Mouse (Mus musculus): ENCODE data around the gene Hrh1. TPM values are rescaled to one million over a fixed set of nuclear protein-coding genes. Genes with fewer than 3 reads are reported as not detected.

Gene Hrh1
- polyA plus RNA-seq, 1 experiment from 2014 or later: not detected

GRCm38 (mm10) chr6:114411913-114412312 lies 14.2 kb downstream of the Hrh1 start:
- Histone ChIP-seq H3K36me3 (ENCODE audit: control insufficient read depth, insufficient read depth) (no peaks in the 10 kb centered on the region), H3K9me3 (replicated peaks; ENCODE audit: control insufficient read depth, low read length) (no peaks in the 10 kb centered on the region), H3K27me3 (ENCODE audit: control insufficient read depth, insufficient read depth, low read depth, low read length) (no peaks in the 10 kb centered on the region), H3K27ac (ENCODE audit: low read length) (no peak overlapping the region), H3K4me1 (ENCODE audit: control insufficient read depth, low read depth, low read length) (no peaks in the 10 kb centered on the region), H3K4me3 (ENCODE audit: low read depth, low read length) (no peak overlapping the region), H3K9ac (ENCODE audit: low read depth, low read length) (no peak overlapping the region), H3K4me2 (ENCODE audit: low read depth, low read length) (no peak overlapping the region)
- no peak for ATAC-seq (ENCODE audit: low read depth)
- 38% methylated on average over 8 of the region's 8 CpGs for WGBS (ENCODE audit: insufficient replicate concordance)

- Histone ChIP-seq H3K36me3 (ENCODE audit: control insufficient read depth, insufficient read depth) (no peaks in the 10 kb centered on the region), H3K9ac (ENCODE audit: low read depth, low read length) (no peak overlapping the region), H3K27me3 (ENCODE audit: control insufficient read depth, insufficient read depth, low read depth, low read length) (no peaks in the 10 kb centered on the region), H3K4me1 (ENCODE audit: control insufficient read depth, low read depth, low read length) (no peaks in the 10 kb centered on the region), H3K4me3 (ENCODE audit: low read depth, low read length) (no peak overlapping the region), H3K9me3 (replicated peaks; ENCODE audit: control insufficient read depth, low read length) (no peaks in the 10 kb centered on the region), H3K4me2 (ENCODE audit: low read depth, low read length) (no peak overlapping the region), H3K27ac (ENCODE audit: low read length) (no peak overlapping the region)
- no peak for ATAC-seq (ENCODE audit: low read depth)
- 56% methylated on average over 8 of the region's 8 CpGs for WGBS (ENCODE audit: insufficient replicate concordance)
Observed at GRCm38 (mm10) chr6:114414510-114414909, 16.8 kb downstream of the Hrh1 start.

GRCm38 (mm10) chr6:114418037-114418436 lies 20.3 kb downstream of the Hrh1 start:
- WGBS (ENCODE audit: insufficient replicate concordance): 39% methylated on average over 2 of the region's 2 CpGs
- no peak for ATAC-seq (ENCODE audit: low read depth)
- H3K4me1 ChIP-seq (ENCODE audit: control insufficient read depth, low read depth, low read length): no peaks in the 10 kb centered on the region

DNA sequence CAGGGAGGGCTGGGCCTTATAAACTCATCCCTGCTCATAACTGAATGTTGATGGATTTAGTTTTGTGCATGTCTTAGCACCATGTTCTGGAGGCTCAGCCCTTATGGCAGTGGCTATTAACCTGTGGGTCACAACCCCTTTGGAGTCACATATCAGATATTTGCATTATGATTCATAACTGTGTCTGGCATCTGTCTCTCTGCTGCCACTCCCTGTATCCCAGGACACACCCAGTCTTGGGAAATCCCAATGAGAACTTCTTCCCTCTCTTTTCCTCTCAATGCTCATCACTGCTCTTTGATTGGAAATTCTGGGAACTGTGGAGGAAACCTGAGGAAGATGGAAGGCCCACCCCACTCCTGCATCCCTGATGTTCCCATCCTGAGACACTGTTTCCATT lies 23.3 kb downstream of the Hrh1 start:
- no peak overlapping the region for H3K4me3 ChIP-seq (ENCODE audit: low read depth, low read length)
- H3K27me3 ChIP-seq (ENCODE audit: control insufficient read depth, insufficient read depth, low read depth, low read length): no peaks in the 10 kb centered on the region
- no peaks in the 10 kb centered on the region for H3K9me3 ChIP-seq (replicated peaks; ENCODE audit: control insufficient read depth, low read length)
- H3K4me2 ChIP-seq (ENCODE audit: low read depth, low read length): no peak overlapping the region
- no peaks in the 10 kb centered on the region for H3K4me1 ChIP-seq (ENCODE audit: control insufficient read depth, low read depth, low read length)
- H3K36me3 ChIP-seq (ENCODE audit: control insufficient read depth, insufficient read depth): no peaks in the 10 kb centered on the region
- no peak for ATAC-seq (ENCODE audit: low read depth)
- no peak overlapping the region for H3K27ac ChIP-seq (ENCODE audit: low read length)
- no peak overlapping the region for H3K9ac ChIP-seq (ENCODE audit: low read depth, low read length)

More at GRCm38 (mm10) chr6:114418037-114418436, 20.3 kb downstream of the Hrh1 start:
- Histone ChIP-seq H3K9ac (ENCODE audit: low read depth, low read length) (no peak overlapping the region), H3K9me3 (replicated peaks; ENCODE audit: control insufficient read depth, low read length) (no peaks in the 10 kb centered on the region), H3K27me3 (ENCODE audit: control insufficient read depth, insufficient read depth, low read depth, low read length) (no peaks in the 10 kb centered on the region), H3K36me3 (ENCODE audit: control insufficient read depth, insufficient read depth) (no peaks in the 10 kb centered on the region), H3K4me2 (ENCODE audit: low read depth, low read length) (no peak overlapping the region), H3K27ac (ENCODE audit: low read length) (no peak overlapping the region), H3K4me3 (ENCODE audit: low read depth, low read length) (no peak overlapping the region)

- no peak overlapping the region for H3K9ac ChIP-seq (ENCODE audit: low read depth, low read length)
- no peak for ATAC-seq (ENCODE audit: low read depth)
- no peak overlapping the region for H3K4me2 ChIP-seq (ENCODE audit: low read depth, low read length)
- 59% methylated on average over 9 of the region's 9 CpGs for WGBS (ENCODE audit: insufficient replicate concordance)
- no peak overlapping the region for H3K4me3 ChIP-seq (ENCODE audit: low read depth, low read length)
- no peaks in the 10 kb centered on the region for H3K27me3 ChIP-seq (ENCODE audit: control insufficient read depth, insufficient read depth, low read depth, low read length)
- no peaks in the 10 kb centered on the region for H3K9me3 ChIP-seq (replicated peaks; ENCODE audit: control insufficient read depth, low read length)
- no peaks in the 10 kb centered on the region for H3K36me3 ChIP-seq (ENCODE audit: control insufficient read depth, insufficient read depth)
- no peaks in the 10 kb centered on the region for H3K4me1 ChIP-seq (ENCODE audit: control insufficient read depth, low read depth, low read length)
- no peak overlapping the region for H3K27ac ChIP-seq (ENCODE audit: low read length)
Observed at GRCm38 (mm10) chr6:114423051-114423676, 25.4 kb downstream of the Hrh1 start.

DNA sequence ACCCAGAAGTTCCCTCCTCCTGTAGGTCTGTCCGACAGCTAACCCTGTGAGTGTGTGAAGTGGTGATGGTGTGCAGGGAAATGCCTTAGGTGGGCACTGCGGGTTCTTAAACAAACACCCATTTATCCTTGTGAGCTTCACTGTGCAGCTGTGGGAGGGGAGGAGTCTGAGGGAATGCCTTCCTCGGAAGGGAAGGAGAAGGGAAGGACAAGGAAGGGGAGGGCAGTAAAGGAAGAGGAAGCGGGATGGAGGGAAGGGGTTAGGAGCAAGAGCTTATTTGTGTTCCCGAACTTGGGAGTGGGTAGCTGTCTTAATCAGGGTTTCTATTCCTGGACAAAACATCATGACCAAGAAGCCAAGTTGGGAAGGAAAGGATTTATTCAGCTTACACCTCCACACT lies 27.6 kb downstream of the Hrh1 start:
- Histone ChIP-seq H3K27ac (ENCODE audit: low read length) (no peak overlapping the region), H3K9me3 (replicated peaks; ENCODE audit: control insufficient read depth, low read length) (no peaks in the 10 kb centered on the region), H3K36me3 (ENCODE audit: control insufficient read depth, insufficient read depth) (no peaks in the 10 kb centered on the region), H3K4me2 (ENCODE audit: low read depth, low read length) (no peak overlapping the region), H3K27me3 (ENCODE audit: control insufficient read depth, insufficient read depth, low read depth, low read length) (no peaks in the 10 kb centered on the region), H3K4me1 (ENCODE audit: control insufficient read depth, low read depth, low read length) (no peaks in the 10 kb centered on the region), H3K4me3 (ENCODE audit: low read depth, low read length) (no peak overlapping the region), H3K9ac (ENCODE audit: low read depth, low read length) (no peak overlapping the region)
- ATAC-seq (ENCODE audit: low read depth): no peak
- WGBS (ENCODE audit: insufficient replicate concordance): 30% methylated on average over 5 of the region's 5 CpGs

DNA sequence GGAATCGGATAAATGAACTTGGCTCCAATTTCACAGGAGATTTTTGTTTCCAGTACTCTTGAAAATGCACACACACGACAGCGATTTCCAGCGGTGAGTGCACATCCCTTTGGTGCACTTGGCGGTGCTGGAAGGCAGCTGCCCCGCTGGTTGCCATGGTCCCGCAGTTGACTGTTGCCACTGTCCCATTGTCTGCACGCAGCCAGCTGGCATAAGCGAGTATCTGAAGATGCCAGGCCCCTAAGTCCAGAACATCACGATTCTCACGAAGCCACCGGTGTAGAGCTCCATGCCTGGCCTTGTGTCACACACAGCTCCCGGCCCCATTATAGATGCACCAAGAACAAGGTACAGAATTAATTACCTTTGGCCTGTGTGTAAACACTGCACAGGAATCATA lies 29.9 kb downstream of the Hrh1 start:
- no peak for ATAC-seq (ENCODE audit: low read depth)
- WGBS (ENCODE audit: insufficient replicate concordance): 75% methylated on average over 13 of the region's 13 CpGs
- H3K4me2 ChIP-seq (ENCODE audit: low read depth, low read length): no peak overlapping the region
- H3K9ac ChIP-seq (ENCODE audit: low read depth, low read length): no peak overlapping the region
- H3K9me3 ChIP-seq (replicated peaks; ENCODE audit: control insufficient read depth, low read length): no peaks in the 10 kb centered on the region
- H3K27me3 ChIP-seq (ENCODE audit: control insufficient read depth, insufficient read depth, low read depth, low read length): no peaks in the 10 kb centered on the region
- H3K4me1 ChIP-seq (ENCODE audit: control insufficient read depth, low read depth, low read length): no peaks in the 10 kb centered on the region
- no peaks in the 10 kb centered on the region for H3K36me3 ChIP-seq (ENCODE audit: control insufficient read depth, insufficient read depth)
- H3K27ac ChIP-seq (ENCODE audit: low read length): no peak overlapping the region
- no peak overlapping the region for H3K4me3 ChIP-seq (ENCODE audit: low read depth, low read length)

DNA sequence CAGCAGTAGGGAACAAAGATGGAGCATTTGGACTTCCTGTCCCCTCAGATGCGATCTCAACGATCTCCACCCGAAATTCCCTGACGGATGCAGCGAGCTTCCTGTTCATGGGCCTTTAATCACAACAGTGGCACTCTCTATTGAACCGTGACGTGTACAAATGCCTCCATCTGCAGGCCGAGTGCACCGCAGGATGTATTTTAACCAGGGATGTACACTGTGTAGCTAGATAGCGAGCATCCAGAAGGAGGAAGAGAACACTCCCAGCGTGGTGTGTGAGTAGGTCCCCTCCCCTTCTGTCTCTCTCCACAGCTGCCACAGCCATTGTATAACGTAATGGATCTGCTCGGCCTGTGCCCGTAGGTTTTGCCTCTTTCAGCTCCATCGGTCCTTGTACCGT lies 31.1 kb downstream of the Hrh1 start:
- H3K4me2 ChIP-seq (ENCODE audit: low read depth, low read length): no peak overlapping the region
- H3K4me3 ChIP-seq (ENCODE audit: low read depth, low read length): no peak overlapping the region
- no peak overlapping the region for H3K9ac ChIP-seq (ENCODE audit: low read depth, low read length)
- no peaks in the 10 kb centered on the region for H3K4me1 ChIP-seq (ENCODE audit: control insufficient read depth, low read depth, low read length)
- no peaks in the 10 kb centered on the region for H3K9me3 ChIP-seq (replicated peaks; ENCODE audit: control insufficient read depth, low read length)
- H3K27ac ChIP-seq (ENCODE audit: low read length): no peak overlapping the region
- no peaks in the 10 kb centered on the region for H3K36me3 ChIP-seq (ENCODE audit: control insufficient read depth, insufficient read depth)
- WGBS (ENCODE audit: insufficient replicate concordance): 49% methylated on average over 16 of the region's 16 CpGs
- ATAC-seq (ENCODE audit: low read depth): no peak
- no peaks in the 10 kb centered on the region for H3K27me3 ChIP-seq (ENCODE audit: control insufficient read depth, insufficient read depth, low read depth, low read length)

DNA sequence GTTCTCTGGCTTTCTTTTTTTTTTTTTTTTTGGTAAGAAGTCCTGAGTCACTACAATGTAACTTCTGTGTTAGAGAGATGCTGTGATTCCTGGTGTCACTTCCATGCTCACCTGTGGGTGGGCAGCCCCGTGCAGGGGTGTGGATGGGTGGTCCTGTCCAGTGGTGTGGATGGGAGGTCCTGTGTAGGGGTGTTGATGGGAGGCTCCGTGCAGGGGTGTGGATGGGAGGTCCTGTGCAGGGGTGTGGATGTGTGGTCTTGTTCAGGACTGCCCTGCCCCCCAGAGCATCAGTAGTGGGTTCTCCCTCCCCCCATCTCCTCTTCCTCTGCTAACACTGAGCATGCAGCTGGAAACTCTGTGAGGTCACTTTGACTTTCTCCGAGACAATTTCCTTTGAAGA lies 34.9 kb downstream of the Hrh1 start:
- no peak overlapping the region for H3K9ac ChIP-seq (ENCODE audit: low read depth, low read length)
- no peaks in the 10 kb centered on the region for H3K9me3 ChIP-seq (replicated peaks; ENCODE audit: control insufficient read depth, low read length)
- no peak overlapping the region for H3K4me2 ChIP-seq (ENCODE audit: low read depth, low read length)
- H3K27ac ChIP-seq (ENCODE audit: low read length): no peak overlapping the region
- H3K36me3 ChIP-seq (ENCODE audit: control insufficient read depth, insufficient read depth): no peaks in the 10 kb centered on the region
- 39% methylated on average over 3 of the region's 3 CpGs for WGBS (ENCODE audit: insufficient replicate concordance)
- no peak for ATAC-seq (ENCODE audit: low read depth)
- no peaks in the 10 kb centered on the region for H3K27me3 ChIP-seq (ENCODE audit: control insufficient read depth, insufficient read depth, low read depth, low read length)
- H3K4me3 ChIP-seq (ENCODE audit: low read depth, low read length): no peak overlapping the region
- H3K4me1 ChIP-seq (ENCODE audit: control insufficient read depth, low read depth, low read length): no peaks in the 10 kb centered on the region

Measured in liver, embryonic 16.5 days (tissue).